Mouse (Mus musculus) brain, embryonic 14.5 days (tissue): ENCODE results near the gene Ano6.

ENCODE experiments used
- CTCF ChIP-seq: fragments of 200-500 bp; IDR thresholded peaks from 2 replicates; pipeline ENCODE4 v1.5.1; 2012; ENCODE audit warnings: inconsistent platforms, mild to moderate bottlenecking, moderate library complexity, borderline replicate concordance; ENCODE audit not compliant: insufficient read depth, insufficient read length; ENCODE audit errors: extremely low read depth
- POLR2A ChIP-seq: fragments of 200-500 bp; IDR thresholded peaks from 2 replicates; pipeline ENCODE4 v1.6.1; 2012; ENCODE audit warnings: mild to moderate bottlenecking, inconsistent platforms, borderline replicate concordance; ENCODE audit not compliant: poor library complexity, insufficient read depth, insufficient read length, severe bottlenecking; ENCODE audit errors: extremely low read depth

GRCm38 (mm10) chr15:95797144-95797983 is 6.7 kb downstream of the Ano6 start:
- TF ChIP-seq CTCF (no peak), POLR2A (no peak)
